Mouse (Mus musculus) embryonic facial prominence, embryonic 11.5 days (tissue): ENCODE results near the gene Clasp2. TPM values are rescaled to one million over a fixed set of nuclear protein-coding genes. Genes with fewer than 3 reads are reported as not detected.
"Not testable (repeated sequence)": the region's sequence is repeated elsewhere in the genome, so short reads cannot be mapped to it uniquely, and the experiment has no call there.

ENCODE experiments used
- ATAC-seq: fragments of 200-750 bp; cut with Nextera tagmentation; replicated peaks from 2 replicates; pipeline ENCODE4 v1.8.0; 2017; ENCODE audit warnings: low read depth; ENCODE audit not compliant: insufficient number of reproducible peaks, low FRiP score, low TSS enrichment
- DNase-seq: peaks from one replicate; pipeline ENCODE4 v3.0.0-alpha.2; 2015; ENCODE audit warnings: low spot score
- H3K27ac ChIP-seq: fragments of 300-500 bp; sonication (generic); replicated peaks from 2 replicates; pipeline ENCODE4 v1.5.1; 2014; ENCODE audit warnings: mild to moderate bottlenecking, low read depth, low read length, control low read depth
- H3K27me3 ChIP-seq: fragments of 300-500 bp; sonication (generic); 2 replicates; pipeline ENCODE4 v1.6.1; 2014; ENCODE audit warnings: mild to moderate bottlenecking, low read length, moderate library complexity, mixed read lengths; ENCODE audit not compliant: control insufficient read depth, insufficient read depth
- H3K36me3 ChIP-seq: fragments of 300-500 bp; sonication (generic); replicated peaks from 2 replicates; pipeline ENCODE4 v1.6.1; 2014; ENCODE audit warnings: low read depth, mild to moderate bottlenecking, low read length, moderate library complexity, mixed read lengths; ENCODE audit not compliant: control insufficient read depth, insufficient read depth
- H3K4me1 ChIP-seq: fragments of 300-500 bp; sonication (generic); 2 replicates; pipeline ENCODE4 v1.6.1; 2014; ENCODE audit warnings: low read length, mixed read lengths; ENCODE audit not compliant: control insufficient read depth, insufficient read depth
- H3K4me2 ChIP-seq: fragments of 300-500 bp; sonication (generic); 2 replicates; pipeline ENCODE4 v1.6.1; 2014; ENCODE audit warnings: low read depth, mild to moderate bottlenecking, control low read depth, low read length, moderate library complexity
- H3K4me3 ChIP-seq: fragments of 300-500 bp; sonication (generic); 2 replicates; pipeline ENCODE4 v1.5.1; 2014; ENCODE audit warnings: low read depth, low read length, control low read depth
- H3K9ac ChIP-seq: fragments of 300-500 bp; sonication (generic); replicated peaks from 2 replicates; pipeline ENCODE4 v1.6.1; 2014; ENCODE audit warnings: mild to moderate bottlenecking, control low read depth, low read length
- H3K9me3 ChIP-seq: fragments of 300-500 bp; sonication (generic); replicated peaks from 2 replicates; pipeline ENCODE4 v1.6.1; 2016; ENCODE audit warnings: mild to moderate bottlenecking, low read length, inconsistent platforms, mixed read lengths; ENCODE audit not compliant: control insufficient read depth
- WGBS: fragments of 180-500 bp; shearing (Covaris S2); extraction: QIAGEN DNeasy Blood & Tissue Kit; methylation state at CpG from one replicate; pipeline ENCODE4 v1.1.7; 2014; 5-methylcytosine and 5-hydroxymethylcytosine counted together
- polyA plus RNA-seq: library from polyadenylated mRNA; unstranded; fragments of >200 nt; fragmentation: Nextera tagmentation; extraction: Ambion mirVana; gene quantifications from 2 replicates; pipeline ENCODE4 v1.2.1, GENCODE M21; 2014

Gene Clasp2
- polyA plus RNA-seq, 1 experiment from 2014 or later, result 30.2 TPM

GRCm38 (mm10) chr9:113719063-113719462 is 22.2 kb upstream of the Clasp2 start:
- Histone ChIP-seq H3K9ac (no peak overlapping the region), H3K4me3 (no peak overlapping the region), H3K9me3 (no peaks in the 10 kb centered on the region), H3K27ac (no peak overlapping the region), H3K4me1 (no peaks in the 10 kb centered on the region), H3K4me2 (no peak overlapping the region), H3K27me3 (no peaks in the 10 kb centered on the region), H3K36me3 (no peaks in the 10 kb centered on the region)
- no peak for ATAC-seq
- WGBS, result 35% methylated on average over 5 of the region's 5 CpGs
- peak; percentile 47 for DNase-seq

- no peaks in the 10 kb centered on the region for H3K36me3 ChIP-seq
- H3K9ac ChIP-seq, result no peak overlapping the region
- H3K9me3 ChIP-seq, result no peaks in the 10 kb centered on the region
- no peak for ATAC-seq
- H3K4me2 ChIP-seq, result no peak overlapping the region
- no peak overlapping the region for H3K27ac ChIP-seq
- no peak for DNase-seq
- no peak overlapping the region for H3K4me3 ChIP-seq
- 87% methylated on average over 15 of the region's 15 CpGs for WGBS
- no peaks in the 10 kb centered on the region for H3K27me3 ChIP-seq
- no peaks in the 10 kb centered on the region for H3K4me1 ChIP-seq
These were observed 16.6 kb upstream of the Clasp2 start for GRCm38 (mm10) chr9:113724646-113725045.

DNA sequence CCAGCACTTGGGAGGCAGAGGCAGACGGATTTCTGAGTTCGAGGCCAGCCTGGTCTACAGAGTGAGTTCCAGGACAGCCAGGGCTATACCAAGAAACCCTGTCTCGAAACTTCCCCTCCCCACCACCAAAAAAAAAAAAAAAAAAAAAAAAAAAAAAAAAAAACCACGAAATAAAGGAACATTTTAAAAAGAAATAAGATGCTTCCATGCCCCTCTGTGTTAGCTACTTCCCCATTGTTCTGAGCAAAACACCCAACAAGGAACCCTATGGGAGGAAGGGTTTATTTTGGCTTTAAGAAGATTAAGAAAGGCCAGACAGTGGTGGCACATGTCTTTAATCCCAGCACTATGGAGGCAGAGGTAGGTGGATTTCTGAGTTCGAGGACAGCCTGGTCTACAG is 15.7 kb upstream of the Clasp2 start:
- not testable (repeated sequence) for H3K4me2 ChIP-seq, H3K27ac ChIP-seq, DNase-seq, H3K36me3 ChIP-seq, H3K27me3 ChIP-seq, H3K4me1 ChIP-seq, H3K4me3 ChIP-seq, H3K9me3 ChIP-seq, H3K9ac ChIP-seq, ATAC-seq
- 89% methylated on average over 5 of the region's 5 CpGs for WGBS

DNA sequence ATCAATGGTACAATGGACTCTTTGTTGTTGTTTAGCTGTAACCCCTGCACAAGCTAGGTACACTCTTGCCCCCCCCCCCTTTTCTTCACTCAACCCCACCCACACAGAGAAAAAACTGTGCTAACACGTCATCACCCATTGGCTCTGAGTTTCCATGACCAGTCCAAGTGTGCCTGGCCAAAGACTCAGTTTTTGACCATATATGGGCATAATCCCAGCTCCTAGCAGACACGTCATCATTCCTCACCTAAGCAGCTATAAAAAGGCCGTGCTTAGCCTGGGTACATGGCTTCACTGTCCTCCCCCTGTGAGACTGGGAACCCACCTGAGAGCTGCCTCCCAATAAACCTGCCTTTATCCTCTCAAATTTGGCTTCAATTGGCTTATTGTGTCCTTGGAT is 15.1 kb upstream of the Clasp2 start:
- DNase-seq, result no peak
- Histone ChIP-seq H3K9me3 (no peaks in the 10 kb centered on the region), H3K4me3 (no peak overlapping the region), H3K27me3 (no peaks in the 10 kb centered on the region), H3K27ac (no peak overlapping the region), H3K9ac (no peak overlapping the region), H3K4me2 (no peak overlapping the region), H3K36me3 (no peaks in the 10 kb centered on the region), H3K4me1 (no peaks in the 10 kb centered on the region)
- 70% methylated on average over 3 of the region's 3 CpGs for WGBS
- no peak for ATAC-seq

- H3K27me3 ChIP-seq, result no peaks in the 10 kb centered on the region
- H3K4me1 ChIP-seq, result no peaks in the 10 kb centered on the region
- no peak overlapping the region for H3K4me3 ChIP-seq
- no peak overlapping the region for H3K4me2 ChIP-seq
- no peak overlapping the region for H3K27ac ChIP-seq
- no peak overlapping the region for H3K9ac ChIP-seq
- DNase-seq (no peak), ATAC-seq (no peak)
- no peaks in the 10 kb centered on the region for H3K36me3 ChIP-seq
- 89% methylated on average over 18 of the region's 18 CpGs for WGBS
- no peaks in the 10 kb centered on the region for H3K9me3 ChIP-seq
These were observed 14.1 kb upstream of the Clasp2 start for GRCm38 (mm10) chr9:113726991-113727680.

DNA sequence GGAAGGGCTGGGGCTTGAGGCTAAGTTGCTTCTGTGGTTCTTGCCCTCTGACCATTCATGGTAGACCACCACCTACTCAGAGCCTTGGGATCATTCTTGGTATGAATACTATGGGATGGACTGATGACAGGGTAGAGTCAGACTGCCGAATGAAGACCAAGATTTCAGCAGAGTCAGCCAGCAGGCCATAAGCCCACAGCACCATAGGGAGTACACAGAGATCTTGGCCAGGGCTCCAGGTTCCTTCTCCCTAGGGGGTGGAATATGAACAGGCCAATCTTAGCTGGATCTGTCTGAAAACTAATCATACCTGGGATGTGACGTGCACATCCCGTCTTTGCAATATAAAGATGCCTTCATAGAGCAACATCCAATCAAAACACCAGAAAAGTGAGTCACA is 9.7 kb upstream of the Clasp2 start:
- DNase-seq, result no peak
- Histone ChIP-seq H3K27ac (no peak overlapping the region), H3K36me3 (no peaks in the 10 kb centered on the region), H3K27me3 (no peaks in the 10 kb centered on the region), H3K4me3 (no peak overlapping the region), H3K9ac (no peak overlapping the region), H3K4me2 (no peak overlapping the region), H3K9me3 (no peaks in the 10 kb centered on the region), H3K4me1 (no peaks in the 10 kb centered on the region)
- 84% methylated on average over 3 of the region's 3 CpGs for WGBS
- ATAC-seq, result no peak

DNA sequence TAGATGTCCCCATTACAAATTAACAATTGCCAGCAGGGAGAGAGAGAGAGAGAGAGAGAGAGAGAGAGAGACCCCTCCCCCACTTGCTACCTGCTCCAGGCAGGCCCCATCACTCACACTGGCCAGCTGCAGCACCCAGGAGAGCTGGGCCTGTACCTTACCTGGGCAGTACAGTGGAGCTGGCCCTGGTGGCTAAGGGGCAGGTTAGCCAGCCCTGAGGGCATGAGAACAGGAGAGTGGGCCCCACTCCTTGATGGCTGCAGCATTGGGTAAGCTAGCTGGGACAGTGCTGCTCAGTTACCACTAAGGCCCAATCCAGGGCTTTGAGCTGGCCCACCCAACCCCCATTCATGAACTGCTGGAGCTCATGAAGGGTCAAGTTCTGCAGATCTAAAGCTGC is 5.4 kb upstream of the Clasp2 start:
- Histone ChIP-seq H3K4me1 (no peaks in the 10 kb centered on the region), H3K36me3 (no peaks in the 10 kb centered on the region), H3K27me3 (no peaks in the 10 kb centered on the region), H3K4me2 (no peak overlapping the region), H3K9ac (no peak overlapping the region), H3K27ac (no peak overlapping the region), H3K4me3 (no peak overlapping the region), H3K9me3 (no peaks in the 10 kb centered on the region)
- ATAC-seq (0 out of 2 replicates have a peak, but pooled peaks have one; percentile 16), DNase-seq (no peak)

DNA sequence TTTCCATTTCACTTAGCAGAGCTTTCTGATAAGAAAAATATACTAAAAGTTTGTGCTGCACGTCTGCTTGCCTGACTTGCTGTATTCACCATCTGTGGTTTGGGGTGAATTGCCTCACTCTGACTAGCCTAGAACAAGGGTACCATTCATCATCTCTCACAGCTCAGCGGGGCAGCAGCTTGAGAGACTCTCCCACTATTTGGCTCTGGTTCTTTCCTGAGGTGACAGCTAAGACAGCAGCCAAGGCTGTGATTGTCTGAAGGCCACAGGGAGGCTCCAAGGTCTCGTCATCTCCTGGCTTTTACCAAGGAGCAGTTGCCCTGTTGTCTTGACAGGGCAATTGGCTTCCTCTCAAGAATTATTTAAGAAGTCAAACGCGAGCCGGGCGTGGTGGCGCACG is 3.3 kb upstream of the Clasp2 start:
- no peak overlapping the region for H3K4me3 ChIP-seq
- DNase-seq (no peak), ATAC-seq (no peak)
- H3K9me3 ChIP-seq, result no peaks in the 10 kb centered on the region
- H3K36me3 ChIP-seq, result no peaks in the 10 kb centered on the region
- H3K4me2 ChIP-seq, result no peak overlapping the region
- H3K27me3 ChIP-seq, result no peaks in the 10 kb centered on the region
- H3K9ac ChIP-seq, result no peak overlapping the region
- H3K4me1 ChIP-seq, result no peaks in the 10 kb centered on the region
- H3K27ac ChIP-seq, result no peak overlapping the region
- WGBS, result 58% methylated on average over 9 of the region's 9 CpGs
